Mouse (Mus musculus) forelimb bud, embryonic 11.5 days (tissue): ENCODE results near the gene Opn1sw.
A peak's percentile ranks its signal among the peaks of the same experiment; 100 is the strongest.
"Not testable (repeated sequence)": the region's sequence is repeated elsewhere in the genome, so short reads cannot be mapped to it uniquely, and the experiment has no call there.

Experiments used
- DNase-seq: peaks from one replicate; pipeline ENCODE4 v3.0.0-alpha.2; 2012; ENCODE audit warnings: low read depth, low spot score

Opn1sw gene

DNA sequence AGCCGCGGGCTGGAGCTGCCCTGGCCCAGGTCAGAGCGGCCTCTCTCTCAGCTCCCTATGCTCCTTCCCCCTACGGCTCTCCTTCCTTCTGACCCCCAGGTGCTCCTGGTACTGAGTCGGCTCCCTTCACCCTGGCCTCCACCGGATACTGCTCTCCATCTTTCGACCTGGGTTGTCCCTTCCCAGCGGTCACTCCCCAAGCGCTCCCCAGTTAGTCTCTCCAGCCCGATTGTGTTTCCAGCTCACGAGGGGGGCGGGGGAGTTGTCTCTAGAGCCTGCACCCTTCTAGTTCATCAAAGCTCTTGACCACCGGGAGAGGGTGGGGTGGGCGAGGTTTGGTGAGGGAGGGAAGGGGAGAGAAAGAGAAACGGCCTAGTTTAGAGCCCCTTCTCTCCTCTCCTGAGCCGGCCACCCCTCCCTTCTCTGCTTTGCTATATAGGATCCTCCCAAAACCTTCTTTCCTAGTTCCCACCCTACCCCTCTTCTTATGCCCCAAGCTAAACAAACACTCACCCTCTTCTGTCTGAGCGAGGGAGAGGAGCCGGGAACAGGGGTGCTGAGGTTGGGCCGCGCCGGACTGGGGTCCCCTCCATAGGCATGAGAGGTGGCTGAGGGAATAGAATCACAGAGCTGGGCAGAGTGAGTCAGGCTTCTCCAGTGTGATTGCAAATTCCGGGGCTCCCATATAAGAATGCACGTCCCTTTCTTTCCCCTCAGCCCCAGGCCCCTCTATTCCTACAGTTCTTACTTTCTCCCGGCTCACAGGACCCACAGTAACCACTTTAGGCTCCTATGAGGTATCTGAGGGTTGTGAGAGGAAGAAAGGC, 8.7 kb upstream of the Opn1sw start:
- DNase-seq = peak; percentile 19

DNA sequence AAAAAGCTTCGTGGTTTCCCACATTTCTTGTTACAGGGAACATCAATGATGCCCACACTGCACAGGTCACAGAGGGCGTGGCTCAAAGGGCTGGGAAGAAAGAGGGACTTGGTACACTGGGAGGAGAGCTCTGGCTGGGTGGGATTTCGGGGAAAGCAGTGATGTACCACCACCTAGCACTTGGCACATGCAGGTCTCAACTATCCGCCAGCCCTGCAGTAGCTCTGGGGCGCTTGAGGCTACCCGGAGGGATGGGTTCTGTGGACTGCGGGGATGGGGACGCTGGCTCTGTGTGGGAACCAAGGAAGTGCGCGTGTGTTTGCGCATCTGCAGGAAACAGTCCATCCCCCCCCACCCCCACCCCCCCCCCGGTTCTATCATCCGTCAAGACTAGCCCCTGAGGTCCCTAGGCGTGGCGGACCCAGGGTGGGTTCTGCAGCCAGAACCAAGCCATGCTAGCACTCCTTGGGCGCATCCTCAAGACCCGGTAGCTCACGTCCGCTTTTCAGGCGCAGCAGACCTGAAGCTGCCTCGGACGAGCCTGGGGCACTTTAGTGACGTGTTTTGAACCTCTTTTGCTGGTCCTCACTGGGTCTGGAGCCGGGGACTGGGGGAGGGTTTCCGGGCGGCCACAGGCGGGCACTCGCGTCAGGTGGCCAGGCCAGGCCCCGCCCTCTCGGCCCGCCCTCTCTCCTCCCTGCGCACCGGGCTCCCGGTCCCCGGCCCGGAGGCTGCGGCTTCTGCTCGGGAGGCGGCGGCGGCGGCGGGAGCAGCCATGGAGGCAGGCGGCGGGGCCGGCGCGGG, 7.8 kb upstream of the Opn1sw start, which contains the start of gene Ccdc136:
Gene Ccdc136 (plus strand): TSS at position 400 of the 804 bp plus-strand sequence.
- peak; percentile 61 for DNase-seq

DNA sequence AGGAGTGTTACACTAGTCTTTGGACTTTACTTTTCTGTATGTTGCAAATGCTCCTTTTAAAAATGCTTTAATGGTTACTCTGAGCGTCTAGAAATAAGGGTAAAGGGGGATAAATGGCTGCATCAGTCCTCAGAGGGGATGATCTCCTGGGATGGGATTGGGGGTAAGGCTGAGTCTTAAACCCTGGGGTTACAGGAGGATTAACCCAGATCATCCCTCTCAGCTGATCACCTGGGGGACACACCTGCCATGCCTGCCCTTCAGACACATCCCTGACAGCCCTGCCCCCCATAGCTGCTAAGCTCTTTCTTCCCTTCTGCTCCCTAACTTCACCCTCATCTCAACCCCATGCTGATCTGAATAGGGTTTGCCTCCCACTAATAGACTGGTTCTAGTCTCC, 6.0 kb upstream of the Opn1sw start:
- DNase-seq = no peak

DNA sequence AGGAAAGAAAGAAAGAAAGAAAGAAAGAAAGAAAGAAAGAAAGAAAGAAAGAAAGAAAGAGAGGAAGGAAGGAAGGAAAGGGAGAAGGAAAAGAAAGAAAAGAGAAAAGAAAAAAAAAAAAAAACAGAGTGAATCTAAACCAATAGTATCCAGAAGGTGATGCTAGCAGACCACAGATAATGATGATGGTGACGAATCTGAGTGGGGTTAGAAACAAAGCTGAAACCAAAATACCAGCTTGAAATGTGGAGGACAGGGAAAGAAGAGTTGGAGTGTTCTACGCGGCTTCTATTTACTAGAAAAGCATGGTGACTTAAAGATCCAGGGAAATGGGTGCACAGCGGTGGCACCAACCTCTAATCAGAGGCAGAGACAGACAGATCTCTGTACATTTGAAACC, 3.5 kb upstream of the Opn1sw start:
- DNase-seq = no peak

DNA sequence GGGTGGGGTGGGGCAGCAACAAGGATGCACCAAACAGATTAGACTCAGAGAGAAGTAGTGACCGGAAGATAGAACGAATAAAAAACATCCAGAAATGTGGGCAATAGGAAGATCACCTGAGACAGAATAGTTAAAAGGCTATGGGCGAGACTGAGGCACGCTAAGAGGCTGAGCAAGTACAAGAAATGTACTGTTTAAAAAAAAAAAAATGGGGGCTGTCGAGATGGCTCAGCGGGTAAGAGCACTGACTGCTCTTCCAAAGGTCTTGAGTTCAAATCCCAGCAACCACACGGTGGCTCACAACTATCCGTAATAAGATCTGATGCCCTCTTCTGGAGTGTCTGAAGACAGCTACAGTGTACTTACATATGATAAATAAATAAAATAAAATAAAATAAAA, 3.0 kb upstream of the Opn1sw start:
- DNase-seq = not testable (repeated sequence)

DNA sequence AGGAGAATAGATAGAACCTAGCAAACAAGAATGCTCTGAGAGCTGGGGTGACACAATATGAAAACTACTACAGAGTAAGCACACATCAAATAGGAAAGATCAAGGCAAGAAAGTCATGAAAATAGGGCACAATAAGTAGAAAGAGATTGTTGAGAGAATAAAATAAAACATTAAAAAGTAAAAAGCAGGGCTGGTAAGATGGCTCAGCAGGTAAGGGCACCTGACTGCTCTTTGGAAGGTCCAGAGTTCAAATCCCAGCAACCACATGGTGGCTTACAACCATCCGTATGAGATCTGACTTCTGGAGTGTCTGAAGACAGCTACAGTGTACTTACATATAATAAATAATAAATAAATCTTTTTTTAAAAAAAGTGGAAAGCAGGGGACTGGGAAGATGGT, 2.2 kb upstream of the Opn1sw start:
- DNase-seq = not testable (repeated sequence)

DNA sequence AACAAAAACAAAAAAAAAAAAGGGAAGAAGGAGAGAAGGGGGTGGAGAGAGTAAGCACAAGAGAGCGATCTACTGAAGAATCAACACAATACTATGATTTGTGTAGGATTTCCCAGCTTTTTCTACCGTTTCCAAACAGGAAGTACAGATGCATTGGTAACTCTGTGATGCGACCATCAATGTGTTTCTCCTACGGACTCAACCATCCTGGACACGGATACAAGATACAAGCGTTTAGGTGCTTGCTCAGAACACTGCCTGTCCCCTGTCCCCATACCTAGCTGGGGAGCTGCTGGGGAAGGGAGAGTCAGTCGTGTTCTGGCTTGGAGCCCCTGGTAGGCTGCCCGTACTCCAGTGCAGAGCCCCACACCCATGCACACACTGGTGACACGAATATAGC, 1.2 kb upstream of the Opn1sw start:
- DNase-seq = no peak

DNA sequence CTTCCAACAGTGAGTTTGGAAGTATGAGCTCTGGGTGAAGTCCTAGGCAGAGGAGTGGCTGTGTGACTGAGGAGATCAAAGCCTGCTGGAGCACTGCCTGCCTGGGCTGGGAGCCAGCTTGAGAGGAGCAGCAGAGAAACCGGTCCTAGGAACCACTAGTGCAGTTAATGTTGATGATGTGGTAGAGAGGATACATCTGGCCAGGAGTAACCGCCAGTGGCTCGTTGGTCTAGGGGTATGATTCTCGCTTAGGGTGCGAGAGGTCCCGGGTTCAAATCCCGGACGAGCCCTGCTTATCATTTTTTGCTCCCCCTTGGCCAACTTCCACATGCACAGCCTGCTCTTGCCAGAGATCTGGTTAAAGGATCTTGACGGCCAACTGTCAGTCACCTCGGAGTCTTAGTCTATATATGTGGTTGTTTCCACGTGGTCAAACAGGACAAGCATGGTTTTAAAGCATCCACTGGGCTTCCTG, 375 bp upstream of the Opn1sw start:
- DNase-seq = peak; percentile 59

DNA sequence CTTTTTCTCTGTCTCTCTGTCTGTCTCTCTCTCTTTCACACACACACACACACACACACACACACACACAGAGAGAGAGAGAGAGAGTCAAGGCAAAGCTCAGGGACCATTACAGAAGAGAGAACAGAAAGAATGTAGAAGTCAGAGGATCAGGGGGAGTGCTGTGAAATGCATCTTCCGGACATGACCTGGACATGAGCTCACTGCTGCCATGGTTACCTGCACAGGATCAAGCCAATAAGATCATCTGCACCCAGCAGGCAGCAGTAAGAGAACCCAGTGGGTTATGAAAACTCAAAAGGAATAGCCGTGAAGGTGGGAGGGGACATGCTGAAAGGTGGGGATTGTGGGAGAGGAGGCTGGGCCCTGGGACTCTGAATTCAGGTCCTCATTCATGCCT, 5.8 kb downstream of the Opn1sw start:
- DNase-seq = no peak

DNA sequence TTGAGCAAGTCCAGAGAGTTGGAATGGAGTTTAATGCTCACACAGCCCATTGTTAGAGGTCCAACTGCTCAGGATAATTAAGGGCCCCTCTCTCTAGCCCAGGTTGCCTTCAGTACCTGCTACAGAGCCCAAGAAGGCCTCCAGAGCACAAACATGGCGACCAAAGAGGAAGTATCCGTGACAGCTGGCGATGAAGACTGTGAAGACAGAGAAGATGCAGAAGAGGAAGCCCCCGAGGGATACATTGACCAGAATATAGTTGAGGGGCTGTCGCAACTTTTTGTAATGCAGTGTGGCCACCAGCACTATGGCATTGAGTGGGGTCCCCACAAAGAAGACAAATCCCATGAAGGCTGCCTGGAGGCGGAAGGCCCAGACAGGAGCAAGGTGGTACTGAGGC, 8.3 kb downstream of the Opn1sw start:
- no peak for DNase-seq

DNA sequence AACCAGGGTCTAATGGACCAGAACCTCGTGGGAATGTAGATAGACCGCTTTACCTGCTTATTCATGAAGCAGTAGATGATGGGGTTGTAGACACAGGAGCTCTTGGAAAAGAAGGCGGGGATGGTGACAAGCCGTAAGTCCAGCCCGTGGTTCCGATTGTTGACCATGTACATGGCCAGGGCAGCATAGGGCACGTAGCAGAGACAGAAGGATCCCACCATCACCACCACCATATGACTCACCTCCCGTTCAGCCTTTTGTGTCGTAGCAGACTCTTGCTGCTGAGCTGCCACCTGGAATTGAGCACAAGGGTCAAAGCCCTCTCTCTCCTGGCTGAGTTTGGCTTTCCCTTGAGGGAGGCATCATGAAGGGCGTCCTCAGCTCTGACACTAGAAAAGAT, 9.6 kb downstream of the Opn1sw start:
- DNase-seq = no peak

DNA sequence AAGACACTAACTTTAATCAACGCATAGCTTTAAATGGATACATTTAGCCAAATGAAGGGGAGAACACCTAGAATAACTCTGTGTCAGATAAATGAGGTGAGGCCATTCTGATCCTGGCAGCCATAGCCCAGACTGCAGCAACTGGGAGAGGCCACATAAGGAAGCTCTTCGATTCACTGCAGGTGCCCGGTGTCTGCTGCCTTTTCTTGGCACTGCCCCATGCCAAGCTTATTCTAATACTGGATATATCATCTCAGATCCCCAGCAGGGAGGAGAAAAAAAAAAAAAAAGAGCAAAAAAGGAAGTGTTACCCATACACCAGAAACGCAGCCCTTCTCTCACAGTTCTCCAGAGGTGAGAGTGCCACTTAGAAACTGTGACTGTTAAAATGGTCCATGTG, 10.9 kb downstream of the Opn1sw start:
- DNase-seq = no peak

DNA sequence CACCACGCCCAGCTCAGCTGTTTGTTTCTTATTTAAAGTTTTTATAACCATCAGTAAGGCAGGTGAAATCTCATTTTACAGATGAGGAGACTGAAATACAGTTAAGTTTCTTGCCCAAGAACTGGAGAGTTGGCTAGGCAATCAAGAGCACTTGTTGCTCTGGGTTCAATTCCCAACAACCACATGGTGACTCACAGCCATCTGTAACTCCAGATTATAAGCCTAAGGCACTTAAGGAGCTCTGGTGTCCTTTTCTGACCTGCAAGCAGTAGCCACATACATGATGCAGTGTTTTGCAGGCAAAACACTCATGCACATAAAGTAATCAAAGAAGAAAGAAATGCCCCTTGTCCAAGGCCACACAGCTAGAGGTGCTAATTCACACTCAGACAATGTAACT, 23.0 kb downstream of the Opn1sw start:
- DNase-seq = no peak

DNA sequence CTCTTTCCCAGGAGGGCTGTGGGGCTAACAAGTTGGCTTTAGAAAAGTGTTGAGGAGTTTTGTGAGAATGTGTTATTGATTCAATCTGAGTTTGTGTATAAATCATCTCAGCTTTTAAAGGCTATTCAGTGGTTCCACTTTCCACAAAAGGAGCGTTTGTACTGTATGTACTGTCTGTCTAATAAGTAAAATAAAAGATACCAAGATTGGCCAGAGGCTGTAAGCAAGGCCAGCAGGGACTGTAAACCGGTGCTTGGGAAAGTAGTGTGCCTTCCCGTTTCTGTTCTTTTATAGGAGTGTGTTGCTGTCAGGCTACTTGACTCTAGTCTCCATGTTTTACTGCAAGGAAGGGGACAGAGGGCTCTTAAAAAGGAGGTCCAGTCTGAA, 25.1 kb downstream of the Opn1sw start:
- no peak for DNase-seq

DNA sequence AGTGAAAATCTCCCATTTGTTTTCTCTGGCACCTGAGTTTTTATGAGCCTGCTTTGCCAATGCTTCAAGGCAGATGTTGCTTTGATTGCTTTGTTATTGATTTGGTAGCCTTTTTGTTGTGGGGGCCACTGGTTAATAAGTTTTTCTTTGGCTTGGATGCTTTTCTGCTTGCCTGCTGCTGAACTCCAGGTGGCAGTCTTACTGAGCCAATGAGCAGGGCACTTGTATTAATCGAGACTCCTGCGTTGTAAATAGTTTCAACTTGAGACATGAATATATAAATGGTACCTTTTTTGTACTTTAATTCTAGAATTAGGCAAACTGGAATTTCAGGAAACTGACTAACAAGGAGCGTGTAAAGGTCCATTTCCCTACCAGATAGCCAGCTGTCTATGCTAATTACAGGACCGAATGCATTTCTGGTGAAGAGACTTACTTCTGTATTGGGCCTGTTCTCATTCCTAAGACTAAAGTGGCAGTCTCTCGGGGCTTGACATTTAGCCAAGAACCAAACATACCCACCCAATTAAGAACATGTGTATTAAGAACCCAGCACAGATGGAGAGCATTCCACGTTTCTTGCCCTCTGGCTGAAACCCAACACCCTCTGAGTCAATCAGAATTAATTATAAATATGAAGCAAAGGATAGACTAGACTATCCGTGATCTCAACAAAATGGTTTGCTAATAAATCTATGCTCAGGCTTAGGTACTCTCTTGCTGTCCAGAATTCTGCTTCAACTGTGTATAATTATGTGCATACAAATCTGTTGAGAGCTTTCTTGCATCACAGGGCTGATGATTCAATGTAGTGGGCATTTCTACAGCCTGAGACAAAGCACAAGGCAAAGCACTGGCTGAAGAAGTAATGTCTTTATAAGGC, 25.8 kb downstream of the Opn1sw start:
- DNase-seq = no peak

DNA sequence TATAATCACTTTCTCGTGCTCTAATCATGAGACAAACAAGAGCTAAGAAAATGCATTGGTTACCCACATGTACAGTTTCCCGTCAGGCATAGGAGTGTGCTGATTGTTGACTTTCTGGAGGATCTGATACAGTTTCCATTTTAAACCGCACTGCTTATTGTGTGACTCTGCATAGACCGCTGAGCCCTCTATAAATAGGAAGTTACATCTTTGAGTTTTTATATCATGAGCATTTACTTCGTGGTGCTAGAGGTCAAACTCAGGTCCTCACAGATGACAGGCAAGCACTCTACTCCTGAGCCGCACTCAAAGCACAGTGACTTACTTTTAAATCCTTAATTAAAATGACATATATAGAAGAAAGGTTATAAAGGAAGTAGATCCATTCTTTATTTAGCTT, 28.1 kb downstream of the Opn1sw start:
- DNase-seq = no peak

DNA sequence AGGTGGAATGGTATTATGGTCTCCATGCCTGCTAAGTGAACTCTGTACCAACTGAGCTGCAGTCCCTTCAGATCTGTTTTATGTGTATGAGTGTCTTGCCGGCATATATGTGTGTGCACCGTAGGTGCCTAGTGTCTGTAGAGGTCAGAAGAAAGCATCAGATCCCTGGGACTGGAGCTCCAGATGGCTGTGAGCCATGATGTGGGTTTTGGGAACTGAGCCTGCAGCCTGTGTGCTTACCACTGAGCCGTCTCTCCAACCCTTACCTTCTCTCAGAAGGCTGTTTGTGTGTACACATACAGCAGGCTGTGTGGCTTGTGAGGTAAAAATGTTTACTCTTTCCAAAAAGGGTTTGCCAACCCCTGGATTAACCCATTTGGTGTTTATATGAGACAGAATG, 28.9 kb downstream of the Opn1sw start:
- DNase-seq = no peak

DNA sequence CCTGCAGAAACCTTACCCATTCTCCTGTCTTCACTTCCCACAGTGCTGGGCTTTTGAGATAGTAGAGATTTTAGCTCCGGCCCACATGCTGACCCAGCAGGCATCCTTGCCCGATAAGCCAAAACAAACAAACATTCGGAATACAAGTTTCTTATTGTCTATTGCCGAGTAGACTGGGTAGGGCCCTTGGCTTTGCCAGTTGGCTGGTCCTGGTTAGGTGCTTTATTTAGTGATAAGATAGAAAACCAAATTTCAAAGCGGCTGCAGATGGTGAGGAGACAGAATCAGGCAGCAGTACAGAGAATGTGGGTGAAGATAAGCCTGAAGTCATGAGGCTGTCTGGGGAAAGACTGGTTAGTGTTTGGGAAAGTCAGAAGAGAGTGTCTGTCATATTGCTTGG, 35.5 kb downstream of the Opn1sw start:
- no peak for DNase-seq

DNA sequence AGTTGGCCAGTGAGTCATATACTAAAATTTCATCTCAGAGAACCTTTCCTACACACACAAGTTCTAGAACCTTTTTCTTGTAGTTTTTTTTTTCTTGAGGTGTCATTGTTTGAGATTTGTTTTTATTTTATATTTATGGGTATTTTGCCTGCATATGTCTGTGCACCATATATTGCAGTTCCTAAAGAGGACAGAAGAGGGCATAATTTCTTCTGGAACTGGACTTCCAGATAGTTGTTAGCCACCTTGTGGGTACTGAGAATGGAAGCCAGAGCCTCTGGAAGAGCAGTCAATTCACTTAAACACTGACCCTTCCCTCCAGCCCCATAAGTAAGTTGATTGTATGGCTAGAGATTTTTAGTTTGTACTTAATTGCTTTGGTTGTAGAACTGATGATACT, 36.7 kb downstream of the Opn1sw start:
- no peak for DNase-seq

DNA sequence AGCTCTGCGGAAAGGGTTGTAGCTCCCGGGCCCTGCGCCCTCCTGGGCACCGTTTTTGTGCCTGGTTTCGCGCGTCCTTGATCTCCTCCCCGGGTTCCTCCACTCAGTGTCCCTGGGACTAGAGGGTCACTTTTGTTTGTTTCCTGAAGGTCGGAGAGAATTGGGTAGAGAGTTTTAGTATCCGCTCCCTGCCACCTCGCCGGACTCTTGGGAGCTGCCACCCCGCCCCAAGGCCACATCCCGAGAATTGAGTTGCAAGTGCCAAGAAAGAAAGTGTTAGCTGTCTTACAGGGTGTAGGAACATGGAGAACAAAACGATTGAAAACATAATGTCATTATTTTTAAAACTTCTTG, 39.9 kb downstream of the Opn1sw start:
- no peak for DNase-seq

DNA sequence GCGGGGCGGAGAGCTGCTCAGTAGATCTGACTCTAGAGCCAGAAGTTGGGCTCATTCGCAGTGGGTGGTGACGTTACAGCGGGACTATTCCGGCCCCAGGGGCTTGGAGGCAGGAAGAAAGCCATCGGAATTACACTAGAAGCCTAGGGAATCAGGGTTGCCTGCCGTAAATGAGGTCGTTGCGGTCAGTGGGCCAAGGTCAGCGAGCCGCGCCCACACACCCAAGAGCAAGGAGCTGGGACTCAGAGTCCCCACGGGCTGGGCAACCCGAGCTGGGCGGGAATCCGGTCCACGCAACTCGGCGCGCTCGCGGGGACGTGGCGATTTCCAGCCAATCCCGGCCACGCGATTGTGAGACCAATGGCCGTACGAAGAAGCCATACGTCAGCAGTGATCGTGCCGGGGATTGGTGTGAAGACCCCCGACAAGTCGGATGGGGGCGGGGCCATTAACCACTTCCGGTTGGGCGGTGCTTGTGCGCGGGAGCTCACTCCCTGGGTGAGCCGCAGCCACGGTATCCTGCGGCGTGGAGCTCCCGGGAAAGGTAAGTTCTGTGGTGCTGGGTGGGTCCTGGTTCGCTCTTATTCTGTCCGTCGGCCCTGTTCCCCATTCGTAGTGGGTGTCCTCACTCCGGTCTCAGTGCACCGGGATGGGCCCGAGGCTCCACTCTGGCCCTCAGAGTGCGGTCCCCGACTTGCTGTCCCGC, 40.5 kb downstream of the Opn1sw start, which contains the start of gene Calu:
Gene Calu (plus strand): TSS at position 405 of the 706 bp plus-strand sequence.
- peak; percentile 99 for DNase-seq
